Mouse (Mus musculus) large intestine, adult 2 months (tissue): ENCODE data around the gene Rprd2. TPM values are rescaled to one million over a fixed set of nuclear protein-coding genes. Genes with fewer than 3 reads are reported as not detected.

Experiments
- polyA plus RNA-seq: library from polyadenylated mRNA; depleted of rRNA; stranded (reverse); fragments of >200 nt; gene quantifications from 2 replicates; pipeline ENCODE4 v1.2.3, GENCODE M21; 2012; rRNA removed

Rprd2 gene
- polyA plus RNA-seq, 1 experiment, result 8.4 TPM

Other genes starting within 250 kb of the Rprd2 start
- gene Golph3l, start 229.9 kb downstream of the Rprd2 start, polyA plus RNA-seq, result 18.4 and 19.9 TPM in 2 replicates
- gene Ensa, start 193.9 kb downstream of the Rprd2 start, polyA plus RNA-seq, result 12.4 and 14.6 TPM in 2 replicates
- gene Mcl1, start 160.1 kb downstream of the Rprd2 start, polyA plus RNA-seq, result 30.9 and 77.4 TPM in 2 replicates
- 5.7 and 8.4 TPM in 2 replicates for gene Adamtsl4, start 130.9 kb downstream of the Rprd2 start, polyA plus RNA-seq
- gene Ecm1, start 79.3 kb downstream of the Rprd2 start, polyA plus RNA-seq, result 132 and 195 TPM in 2 replicates
- 30.3 and 36.2 TPM in 2 replicates for gene Tars2, start 58.7 kb downstream of the Rprd2 start, polyA plus RNA-seq
- 16.3 and 22.9 TPM in 2 replicates for gene Prpf3, start 37.0 kb upstream of the Rprd2 start, polyA plus RNA-seq
- 98.0 and 112 TPM in 2 replicates for gene Mrps21, start 52.7 kb upstream of the Rprd2 start, polyA plus RNA-seq
- 1.0 and 1.1 TPM in 2 replicates for gene Ciart, start 63.4 kb upstream of the Rprd2 start, polyA plus RNA-seq
- 5.6 and 6.5 TPM in 2 replicates for gene BC028528, start 73.1 kb upstream of the Rprd2 start, polyA plus RNA-seq
- 172 and 175 TPM in 2 replicates for gene Aph1a, start 75.1 kb upstream of the Rprd2 start, polyA plus RNA-seq
- 2.5 and 3.0 TPM in 2 replicates for gene Car14, start 85.8 kb upstream of the Rprd2 start, polyA plus RNA-seq
- 13.8 and 18.8 TPM in 2 replicates for gene Anp32e, start 110.4 kb upstream of the Rprd2 start, polyA plus RNA-seq
- 49.7 and 54.9 TPM in 2 replicates for gene Plekho1, start 177.1 kb upstream of the Rprd2 start, polyA plus RNA-seq
- 6.1 TPM in 2 replicates for gene Vps45, start 239.6 kb upstream of the Rprd2 start, polyA plus RNA-seq